Mouse (Mus musculus) erythroblast, embryonic 14.5 days (primary cell): ENCODE results near the gene Tctn3. TPM values are rescaled to one million over a fixed set of nuclear protein-coding genes. Genes with fewer than 3 reads are reported as not detected.
"Not testable (repeated sequence)": the region's sequence is repeated elsewhere in the genome, so short reads cannot be mapped to it uniquely, and the experiment has no call there.

Experiments used
- H3K27me3 ChIP-seq: 2 replicates; pipeline ENCODE4 v1.6.1; 2012; ENCODE audit warnings: inconsistent platforms; ENCODE audit not compliant: control insufficient read depth
- H3K36me3 ChIP-seq: 2 replicates; pipeline ENCODE4 v1.6.1; 2012; ENCODE audit warnings: mild to moderate bottlenecking, inconsistent platforms; ENCODE audit not compliant: control insufficient read depth
- H3K4me1 ChIP-seq: 2 replicates; pipeline ENCODE4 v1.6.1; 2012; ENCODE audit warnings: inconsistent platforms; ENCODE audit not compliant: control insufficient read depth
- H3K4me3 ChIP-seq: replicated peaks from 2 replicates; pipeline ENCODE3; 2012; ENCODE audit warnings: moderate library complexity, mild to moderate bottlenecking, inconsistent platforms
- H3K9me3 ChIP-seq: 2 replicates; pipeline ENCODE4 v1.6.1; 2012; ENCODE audit warnings: low read length, inconsistent platforms, mixed read lengths; ENCODE audit not compliant: control insufficient read depth
- GATA1 ChIP-seq: IDR thresholded peaks from 2 replicates; pipeline ENCODE4 v1.6.1; 2012; ENCODE audit warnings: low read length, inconsistent platforms, mixed read lengths
- TAL1 ChIP-seq: IDR thresholded peaks from 3 replicates; pipeline ENCODE4 v1.6.1; 2012; ENCODE audit warnings: low read length, inconsistent platforms, mixed read lengths
- polyA plus RNA-seq: library from polyadenylated mRNA; stranded (reverse); fragments of >175 nt; gene quantifications from 2 replicates; pipeline ENCODE4 v1.2.3, GENCODE M21; 2012

Gene Tctn3
- polyA plus RNA-seq, 1 experiment, result 0.49 TPM

- Histone ChIP-seq H3K27me3 (no peaks in the 10 kb centered on the region; the same call in 1 of the 2 replicates), H3K36me3 (no peaks in the 10 kb centered on the region), H3K4me1 (peaks cover 10% of the 10 kb centered on the region), H3K4me3 (no peak overlapping the region), H3K9me3 (no peaks in the 10 kb centered on the region)
- TF ChIP-seq TAL1, result no peak
- no peak for TF ChIP-seq GATA1
These were observed 20.6 kb upstream of the Tctn3 start for GRCm38 (mm10) chr19:40632668-40633067.

- H3K36me3 ChIP-seq, result no peaks in the 10 kb centered on the region
- no peaks in the 10 kb centered on the region; the same call in 1 of the 2 replicates for H3K27me3 ChIP-seq
- H3K4me1 ChIP-seq, result peaks cover 6% of the 10 kb centered on the region
- no peak for TF ChIP-seq TAL1
- TF ChIP-seq GATA1, result no peak
- H3K4me3 ChIP-seq, result no peak overlapping the region
- H3K9me3 ChIP-seq, result no peaks in the 10 kb centered on the region
These were observed 20.2 kb upstream of the Tctn3 start for GRCm38 (mm10) chr19:40632193-40632592.

- TF ChIP-seq TAL1 (no peak), GATA1 (no peak)
- H3K9me3 ChIP-seq, result no peaks in the 10 kb centered on the region
- no peaks in the 10 kb centered on the region for H3K4me1 ChIP-seq
- H3K27me3 ChIP-seq, result no peaks in the 10 kb centered on the region; the same call in 1 of the 2 replicates
- H3K36me3 ChIP-seq, result no peaks in the 10 kb centered on the region
- H3K4me3 ChIP-seq, result no peak overlapping the region
These were observed 18.6 kb upstream of the Tctn3 start for GRCm38 (mm10) chr19:40630606-40631005.

GRCm38 (mm10) chr19:40630096-40630495 lies 18.1 kb upstream of the Tctn3 start:
- TF ChIP-seq TAL1 (no peak), GATA1 (no peak)
- Histone ChIP-seq H3K4me1 (no peaks in the 10 kb centered on the region), H3K27me3 (no peaks in the 10 kb centered on the region; the same call in 1 of the 2 replicates), H3K36me3 (no peaks in the 10 kb centered on the region), H3K9me3 (no peaks in the 10 kb centered on the region), H3K4me3 (no peak overlapping the region)

- TF ChIP-seq TAL1, result no peak
- TF ChIP-seq GATA1, result no peak
- Histone ChIP-seq H3K4me3 (no peak overlapping the region), H3K27me3 (no peaks in the 10 kb centered on the region; the same call in 1 of the 2 replicates), H3K4me1 (no peaks in the 10 kb centered on the region), H3K9me3 (no peaks in the 10 kb centered on the region), H3K36me3 (no peaks in the 10 kb centered on the region)
These were observed 16.9 kb upstream of the Tctn3 start for GRCm38 (mm10) chr19:40628950-40629349.

GRCm38 (mm10) chr19:40625935-40626334 lies 13.9 kb upstream of the Tctn3 start:
- no peak overlapping the region for H3K4me3 ChIP-seq
- no peak for TF ChIP-seq TAL1
- no peaks in the 10 kb centered on the region for H3K36me3 ChIP-seq
- H3K4me1 ChIP-seq, result no peaks in the 10 kb centered on the region
- H3K9me3 ChIP-seq, result no peaks in the 10 kb centered on the region
- no peaks in the 10 kb centered on the region; the same call in 1 of the 2 replicates for H3K27me3 ChIP-seq

GRCm38 (mm10) chr19:40621616-40622015 lies 9.6 kb upstream of the Tctn3 start:
- not testable (repeated sequence) for H3K4me1 ChIP-seq, H3K36me3 ChIP-seq, H3K4me3 ChIP-seq, H3K27me3 ChIP-seq, H3K9me3 ChIP-seq

GRCm38 (mm10) chr19:40616021-40616420 lies 4.0 kb upstream of the Tctn3 start:
- peaks cover 7% of the 10 kb centered on the region for H3K27me3 ChIP-seq
- no peaks in the 10 kb centered on the region for H3K36me3 ChIP-seq
- TF ChIP-seq GATA1 (no peak), TAL1 (no peak)
- H3K9me3 ChIP-seq, result no peaks in the 10 kb centered on the region
- H3K4me1 ChIP-seq, result peaks cover 17% of the 10 kb centered on the region
- H3K4me3 ChIP-seq, result no peak overlapping the region

- peaks cover 7% of the 10 kb centered on the region for H3K27me3 ChIP-seq
- H3K4me1 ChIP-seq, result peaks cover 20% of the 10 kb centered on the region
- no peak for TF ChIP-seq GATA1
- no peak for TF ChIP-seq TAL1
- H3K36me3 ChIP-seq, result no peaks in the 10 kb centered on the region
- no peak overlapping the region for H3K4me3 ChIP-seq
- no peaks in the 10 kb centered on the region for H3K9me3 ChIP-seq
These were observed 2.8 kb upstream of the Tctn3 start for GRCm38 (mm10) chr19:40614811-40615210.

GRCm38 (mm10) chr19:40607676-40608075 lies 4.4 kb downstream of the Tctn3 start:
- Histone ChIP-seq H3K4me3 (no peak overlapping the region), H3K9me3 (no peaks in the 10 kb centered on the region), H3K4me1 (peaks cover 20% of the 10 kb centered on the region), H3K27me3 (no peaks in the 10 kb centered on the region), H3K36me3 (peaks cover 48% of the 10 kb centered on the region)
- TF ChIP-seq GATA1 (no peak), TAL1 (no peak)
